Mouse (Mus musculus): ENCODE measurements at regions not wholly inside any gene's neighbourhood (a gene's known extent, or its start where the extent isn't known, plus 50 kb on each side); places are given as distances from the start of the nearest gene placed in this dataset.

GRCm38 (mm10) chr16:55698489-55698892 is 140.2 kb downstream of the Nfkbiz start:
- no peak for TF ChIP-seq CTCF (IDR thresholded peaks at IDR 0.05; ENCODE audit: low read depth, low read length)
- TF ChIP-seq POLR2A (IDR thresholded peaks at IDR 0.05; ENCODE audit: extremely low read depth, insufficient read depth, low read length), result no peak
